Mouse (Mus musculus): ENCODE data around the gene Ubtf.

The Ubtf gene

DNA sequence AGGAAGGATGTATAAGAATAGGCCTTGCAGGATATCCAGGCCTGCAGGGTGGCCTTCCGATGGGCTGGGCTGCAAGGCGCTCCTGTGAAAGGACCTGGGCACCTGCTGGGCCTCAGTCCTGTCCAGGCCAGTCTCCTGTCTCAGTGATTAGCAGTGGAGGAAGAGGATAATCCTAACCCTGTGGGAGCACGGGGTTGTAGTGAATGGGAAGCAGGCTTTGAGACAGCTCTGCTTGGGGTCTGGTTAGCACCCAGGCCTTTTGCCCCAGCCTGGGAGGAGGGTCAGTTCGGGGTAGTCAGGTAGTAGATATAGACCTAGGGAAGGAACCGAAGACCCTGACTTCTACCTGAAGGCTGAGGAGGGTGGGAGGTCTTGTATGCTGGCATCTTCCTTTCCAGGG lies 28.1 kb upstream of the Ubtf start:
- no peak for DNase-seq (ENCODE audit: low read depth, low spot score)

DNA sequence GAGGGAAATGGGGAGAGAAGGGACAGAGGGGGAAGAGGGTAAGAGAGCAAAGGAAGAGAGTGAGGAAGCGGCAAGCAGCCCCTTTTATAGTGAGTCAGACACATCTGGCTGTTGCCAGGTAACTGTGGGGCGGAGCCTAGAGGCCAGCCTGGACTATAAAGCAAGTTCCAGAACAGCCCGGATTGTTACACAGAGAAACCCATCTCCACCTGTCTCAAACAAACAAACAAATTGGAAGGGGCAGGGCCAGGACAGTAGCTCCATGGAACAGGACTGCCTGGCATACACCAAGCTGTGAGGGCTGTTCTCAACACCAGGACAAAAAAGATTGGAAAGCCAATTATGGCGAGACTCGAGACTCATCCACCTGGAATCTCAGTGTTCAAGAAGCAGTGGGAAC lies 27.4 kb upstream of the Ubtf start:
- DNase-seq (ENCODE audit: low read depth, low spot score) = no peak

DNA sequence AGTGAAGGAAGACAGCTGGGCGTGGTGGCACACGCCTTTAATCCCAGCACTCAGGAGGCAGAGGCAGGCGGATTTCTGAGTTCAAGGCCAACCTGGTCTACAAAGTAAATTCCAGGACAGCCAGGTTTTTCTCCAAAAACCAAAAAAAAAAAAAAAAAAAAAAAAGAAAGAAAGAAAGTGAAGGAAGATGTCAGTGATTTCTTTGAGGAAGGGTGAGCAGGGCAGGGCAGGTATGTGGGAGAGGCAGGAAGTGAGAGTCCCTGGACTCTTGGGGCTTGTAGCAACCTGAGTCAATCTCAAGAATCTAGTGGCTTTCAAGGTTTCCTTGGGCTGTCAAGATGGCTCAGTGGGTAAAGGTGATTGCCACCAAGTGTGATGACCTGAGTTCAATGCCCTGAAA lies 24.9 kb upstream of the Ubtf start:
- DNase-seq (ENCODE audit: low read depth, low spot score) = no peak

DNA sequence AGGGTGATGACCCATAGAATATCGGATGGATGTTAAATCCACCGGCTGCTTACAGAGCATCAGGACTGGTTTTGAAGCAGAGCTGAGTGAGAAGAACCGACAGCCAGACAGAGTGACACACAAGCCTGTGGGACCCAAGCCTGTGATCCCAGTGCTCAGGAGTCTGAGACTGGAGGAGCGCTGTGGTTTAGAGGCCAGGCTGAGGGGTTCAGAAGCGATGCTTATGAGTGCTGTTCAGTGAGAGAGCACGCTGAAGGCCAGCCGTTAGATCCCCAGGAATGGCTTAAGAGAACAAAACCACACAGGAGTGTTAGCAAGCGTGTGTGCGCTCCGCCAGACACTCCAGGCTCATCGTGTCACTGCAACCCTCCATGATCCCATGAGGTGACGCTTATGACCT lies 23.2 kb upstream of the Ubtf start:
- DNase-seq (ENCODE audit: low read depth, low spot score) = no peak

DNA sequence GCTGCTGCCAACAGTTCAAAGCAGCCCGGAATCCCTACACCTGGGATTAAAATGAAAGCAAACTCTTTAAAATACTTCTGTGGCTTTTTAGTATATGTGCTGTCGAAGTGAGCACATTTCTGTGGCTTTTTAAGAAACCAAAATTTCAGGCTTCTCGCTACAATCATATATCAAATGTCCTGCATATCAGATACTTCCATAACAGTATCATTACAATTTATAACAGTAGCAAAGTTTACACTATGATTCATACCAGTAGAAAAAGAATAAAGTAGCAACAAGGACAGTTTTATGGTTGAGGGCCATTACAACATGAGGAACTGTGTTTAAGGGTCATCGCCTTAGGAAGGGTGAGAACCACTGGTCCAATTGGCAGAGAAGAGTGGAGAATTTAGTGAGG lies 21.6 kb upstream of the Ubtf start:
- DNase-seq (ENCODE audit: low read depth, low spot score) = no peak

DNA sequence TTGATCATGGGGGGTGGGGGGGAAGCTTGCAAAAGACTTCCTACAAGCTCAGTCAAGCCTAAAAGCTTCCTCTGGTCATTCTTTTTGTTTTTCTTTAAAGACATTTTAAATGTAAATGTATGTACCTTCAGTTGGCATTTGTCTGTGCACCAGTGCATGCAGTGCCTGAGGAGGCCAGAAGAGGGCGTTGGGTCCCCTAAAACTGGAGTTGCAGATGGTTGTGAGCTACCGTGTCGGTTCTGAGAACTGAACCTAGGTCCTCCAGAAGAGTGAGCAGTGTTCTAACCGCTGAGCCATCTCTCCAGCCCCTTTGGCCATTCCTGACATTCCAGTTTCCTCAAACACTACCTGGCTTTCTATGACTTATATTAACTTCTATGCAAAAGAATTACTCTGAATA lies 20.1 kb upstream of the Ubtf start:
- no peak for DNase-seq (ENCODE audit: low read depth, low spot score)

DNA sequence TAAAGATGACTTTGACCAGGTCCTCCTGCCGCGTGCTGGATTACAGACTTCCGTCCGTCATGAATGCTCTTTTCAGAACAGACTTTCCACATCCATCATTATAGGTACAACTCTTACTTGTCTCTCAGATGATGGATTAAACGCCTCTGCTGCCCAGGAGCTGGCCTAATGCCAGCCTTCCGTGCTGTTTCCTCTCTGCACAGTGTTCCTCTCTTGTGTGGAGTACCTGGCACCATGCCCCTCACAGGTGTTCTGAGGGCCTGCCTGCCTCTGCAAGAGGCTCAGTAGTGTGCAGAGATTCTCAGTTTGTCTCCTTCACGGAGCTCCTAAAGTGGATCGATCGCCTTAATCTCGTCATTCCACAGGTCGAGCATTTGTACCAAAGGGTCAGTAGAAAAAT lies 19.7 kb upstream of the Ubtf start:
- no peak for DNase-seq (ENCODE audit: low read depth, low spot score)

DNA sequence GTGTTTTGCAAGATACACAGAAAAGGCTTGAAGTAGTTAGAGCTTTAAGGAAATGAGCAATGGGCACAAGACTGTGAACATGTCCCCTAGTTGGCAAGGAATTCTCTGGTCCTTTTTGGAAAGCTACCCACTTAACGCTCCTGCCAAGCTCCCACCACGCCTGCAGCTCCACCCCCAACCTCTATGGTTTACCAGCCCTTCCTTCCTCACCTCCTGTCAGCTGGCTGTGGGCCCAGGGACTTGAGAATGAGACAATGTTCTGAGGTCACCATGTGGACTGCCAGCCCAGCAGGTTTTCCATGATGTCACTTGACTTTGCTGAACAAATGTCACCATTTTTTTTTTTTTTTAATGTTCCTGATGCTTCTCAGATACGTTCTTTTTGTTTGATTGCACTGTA lies 19.0 kb upstream of the Ubtf start:
- DNase-seq (ENCODE audit: low read depth, low spot score) = no peak

DNA sequence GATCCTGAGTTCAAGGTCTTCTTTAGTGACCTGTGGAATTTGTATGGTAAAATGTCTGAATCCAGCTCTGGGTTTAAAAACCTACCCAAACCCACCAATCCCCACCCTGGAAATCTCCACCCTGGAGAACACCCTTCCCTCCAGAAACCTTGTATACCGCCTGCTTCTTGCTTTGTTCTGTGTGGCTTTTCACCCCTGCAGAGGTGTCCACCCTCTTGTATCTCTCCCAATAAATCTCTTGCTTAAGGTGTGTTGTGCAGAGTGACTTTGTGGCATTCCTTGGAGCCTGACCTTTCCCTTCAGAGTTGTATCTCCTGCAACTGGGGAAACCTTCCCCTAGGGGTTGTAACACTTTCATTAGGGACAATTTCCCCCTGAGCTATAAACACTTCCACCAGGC lies 18.4 kb upstream of the Ubtf start:
- no peak for DNase-seq (ENCODE audit: low read depth, low spot score)

DNA sequence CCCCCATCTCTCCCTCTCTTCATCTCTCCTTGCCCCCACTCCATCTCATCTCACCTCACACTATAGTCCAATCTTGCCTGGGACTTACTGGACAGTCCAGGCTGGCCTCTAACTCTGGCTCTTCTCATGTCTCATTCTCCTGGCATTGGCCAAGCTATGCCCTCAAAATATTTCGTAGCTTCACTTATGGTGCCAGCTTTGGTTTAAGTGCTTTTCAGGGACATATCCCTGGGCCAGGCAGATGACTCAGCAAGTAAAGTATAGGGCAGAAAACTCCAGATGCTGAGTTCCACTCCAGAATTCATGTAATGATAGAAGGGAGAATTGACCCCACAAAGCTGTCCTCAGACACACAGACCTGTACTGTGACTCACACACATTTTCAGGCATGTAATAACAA lies 16.6 kb upstream of the Ubtf start:
- DNase-seq (ENCODE audit: low read depth, low spot score) = no peak

DNA sequence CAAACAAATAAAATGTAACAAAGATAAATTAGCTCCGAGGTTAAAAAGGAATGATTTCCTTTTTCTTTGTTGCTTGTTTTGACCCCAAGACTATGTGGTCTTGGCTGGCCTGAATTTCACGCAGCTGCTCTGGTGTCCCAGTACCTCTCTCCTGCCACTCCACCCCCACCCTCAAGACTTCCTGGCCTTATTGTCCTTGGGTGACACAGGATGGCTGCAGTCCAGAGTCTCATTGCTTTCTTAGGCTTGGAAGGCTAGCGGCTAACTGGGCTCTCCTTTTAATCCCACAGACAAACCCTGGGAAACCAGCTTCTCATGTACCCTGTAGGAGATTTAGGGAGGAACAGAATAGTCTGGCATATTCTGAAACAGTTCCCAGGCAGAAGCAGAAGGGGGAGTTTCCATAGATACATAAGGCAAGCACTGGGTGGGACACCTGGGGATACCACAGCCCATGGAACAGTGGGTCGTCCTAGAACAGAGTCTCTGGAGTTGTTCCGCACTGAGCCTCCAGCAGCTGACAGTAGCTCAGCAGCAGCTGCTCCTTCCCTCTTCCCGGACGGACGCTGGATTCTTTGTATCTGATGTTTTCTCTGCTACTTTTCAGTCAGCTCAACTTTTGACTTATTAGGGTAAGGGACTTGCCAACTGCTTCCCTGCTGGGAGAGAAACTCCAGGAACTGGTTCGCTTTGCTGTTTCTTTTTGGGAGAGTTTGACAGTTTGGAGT lies 15.6 kb upstream of the Ubtf start:
- no peak for DNase-seq (ENCODE audit: low read depth, low spot score)

DNA sequence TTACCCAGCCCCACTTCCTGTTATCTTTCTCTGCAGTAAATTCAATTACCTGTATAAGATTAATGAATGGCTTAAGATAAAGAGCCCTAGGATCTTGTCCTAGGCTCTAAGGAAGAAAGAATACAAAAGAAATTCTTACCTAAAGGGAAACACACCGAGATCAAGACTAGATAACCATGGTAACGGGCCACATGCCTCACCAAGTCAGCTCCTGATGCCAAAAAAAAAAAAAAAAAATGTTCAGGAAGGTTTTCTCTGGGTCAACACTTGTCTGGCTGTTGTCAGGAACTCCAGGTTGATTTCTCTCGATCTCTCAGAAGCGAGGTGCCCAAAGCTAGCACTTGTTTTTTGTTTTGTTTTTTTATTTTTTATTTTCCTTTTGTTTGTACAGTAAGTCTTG lies 14.5 kb upstream of the Ubtf start:
- no peak for DNase-seq (ENCODE audit: low read depth, low spot score)

DNA sequence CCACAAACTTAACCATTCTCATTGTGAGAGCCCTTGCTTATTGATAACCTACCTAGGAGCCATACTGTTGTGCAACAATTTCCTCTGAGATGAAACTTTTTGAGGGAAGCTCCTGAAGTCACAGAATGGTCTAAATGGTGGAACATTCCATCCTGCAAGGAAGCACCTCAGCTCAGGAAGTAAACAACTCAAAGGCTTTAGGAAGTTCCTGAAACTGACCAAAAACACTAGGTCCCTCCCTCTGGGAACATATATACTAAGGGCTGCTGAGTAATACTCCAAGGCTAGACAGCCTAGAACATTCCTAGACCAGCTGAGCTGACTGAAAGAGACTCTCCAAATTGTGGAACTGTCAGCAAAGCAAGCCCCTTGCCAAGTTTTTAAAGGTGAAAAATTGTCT lies 13.5 kb upstream of the Ubtf start:
- DNase-seq (ENCODE audit: low read depth, low spot score) = no peak

DNA sequence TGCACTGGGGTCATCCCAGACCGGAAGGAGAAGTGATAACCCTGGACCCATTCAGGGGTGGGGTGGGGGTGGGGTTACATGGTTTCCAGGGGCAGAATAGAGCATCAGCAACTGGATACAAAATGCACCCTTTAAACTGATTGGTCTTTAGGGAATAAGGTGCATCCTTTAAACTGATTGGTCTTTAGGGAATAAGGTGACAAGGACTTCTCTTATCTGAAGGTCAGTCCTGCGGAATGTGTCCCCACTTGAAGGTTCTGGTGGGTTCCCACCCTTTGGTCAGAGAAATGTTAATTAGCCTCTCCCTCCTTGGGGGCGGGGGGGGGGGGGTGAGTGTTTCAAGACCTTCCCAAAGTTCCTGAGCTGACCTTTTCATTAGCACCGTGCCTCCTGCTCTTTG lies 12.3 kb upstream of the Ubtf start:
- no peak for DNase-seq (ENCODE audit: low read depth, low spot score)

DNA sequence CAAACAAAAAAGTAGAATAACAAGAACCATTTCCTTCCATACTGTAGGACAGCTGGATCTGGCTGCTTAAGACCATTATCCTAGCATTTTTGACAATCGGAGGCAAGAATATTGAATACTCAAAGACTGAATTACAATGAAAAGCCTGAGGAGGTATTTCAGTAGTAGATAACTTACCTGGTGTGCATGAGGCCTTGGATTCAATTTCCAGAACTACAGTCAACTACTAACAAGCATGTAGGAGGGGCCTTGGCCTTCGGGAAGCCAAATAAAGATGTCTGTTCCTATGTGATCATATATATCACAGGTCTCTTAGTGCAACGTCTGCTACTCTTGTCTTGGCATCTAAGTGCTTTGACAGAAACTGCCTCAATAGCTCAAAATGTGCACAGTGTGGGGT lies 10.5 kb upstream of the Ubtf start:
- no peak for DNase-seq (ENCODE audit: low read depth, low spot score)

DNA sequence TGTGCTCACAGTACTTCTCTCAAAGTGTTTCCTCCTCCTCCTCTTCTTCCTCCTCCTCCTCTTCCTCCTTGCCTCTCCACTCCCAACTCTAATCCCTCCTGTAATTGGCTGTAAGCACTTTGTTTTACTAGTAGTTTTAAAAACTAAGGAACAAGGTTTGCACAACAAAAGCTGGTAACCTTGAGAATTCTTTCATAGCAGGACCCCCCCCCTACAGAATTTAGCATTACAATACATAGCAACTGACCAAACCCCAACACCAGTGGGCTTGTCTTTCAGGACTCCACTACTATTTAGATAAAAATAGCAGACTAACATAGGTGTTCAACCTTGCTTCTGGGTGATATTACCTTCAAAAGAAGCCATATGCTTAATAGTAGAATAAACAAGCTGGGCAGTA lies 10.0 kb upstream of the Ubtf start:
- DNase-seq (ENCODE audit: low read depth, low spot score) = no peak

DNA sequence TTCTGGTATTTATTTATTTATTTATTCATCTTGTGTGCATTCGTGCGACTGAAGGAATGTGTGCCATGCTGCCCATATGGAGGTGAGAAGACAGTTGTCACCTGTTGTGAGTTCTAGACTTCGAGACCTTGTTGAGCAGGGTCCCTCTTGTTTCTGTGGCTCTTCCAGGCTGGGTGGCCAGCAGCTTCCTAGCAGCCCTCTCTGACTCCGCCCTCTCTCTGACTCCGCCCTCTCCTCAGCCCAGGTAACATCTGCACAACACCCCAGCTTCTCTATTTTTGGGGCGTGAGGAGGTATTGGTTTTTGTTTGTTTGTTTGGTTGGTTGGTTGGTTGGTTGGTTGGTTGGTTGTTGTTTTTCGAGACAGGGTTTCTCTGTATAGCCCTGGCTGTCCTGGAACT lies 8.3 kb upstream of the Ubtf start:
- no peak for DNase-seq (ENCODE audit: low read depth, low spot score)

DNA sequence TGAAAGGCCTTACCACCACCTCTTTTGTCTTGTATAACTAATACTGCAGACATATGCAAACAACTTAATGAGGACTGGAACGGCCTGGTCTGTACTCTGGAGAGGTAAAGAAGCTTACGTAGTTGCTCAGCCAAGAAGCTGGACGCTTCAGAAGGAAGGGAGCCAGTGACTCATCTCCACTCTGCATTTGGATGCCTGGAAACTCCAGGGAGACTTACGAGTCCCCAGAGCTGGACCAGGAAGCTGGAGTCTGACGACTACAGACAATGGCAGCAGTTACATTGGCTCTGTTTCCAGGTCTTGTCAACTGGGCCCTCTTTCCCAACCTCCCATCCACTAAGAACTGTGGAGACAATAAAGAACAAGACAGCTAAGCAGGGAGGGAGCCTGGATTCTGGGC lies 7.7 kb upstream of the Ubtf start:
- DNase-seq (ENCODE audit: low read depth, low spot score) = no peak

DNA sequence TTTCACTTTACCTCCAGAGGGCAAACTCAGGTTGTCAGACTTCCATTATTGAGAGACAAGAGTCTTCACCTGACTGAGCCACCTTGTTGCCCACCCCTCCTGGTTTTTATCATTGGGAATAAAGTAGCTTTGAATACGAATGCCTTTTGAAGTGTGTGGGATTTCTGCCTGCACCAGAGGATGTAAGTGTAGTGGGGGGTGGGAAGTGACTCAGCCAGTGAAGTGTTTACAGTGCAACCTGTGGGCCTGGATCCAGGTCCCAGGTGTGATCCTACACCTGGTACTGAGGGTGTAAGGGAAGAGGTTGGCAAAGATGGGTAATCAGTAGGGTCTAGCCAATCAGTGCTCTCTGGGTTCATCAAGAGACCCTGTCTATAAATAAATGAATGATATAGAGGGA lies 4.0 kb upstream of the Ubtf start:
- DNase-seq (ENCODE audit: low read depth, low spot score) = no peak

DNA sequence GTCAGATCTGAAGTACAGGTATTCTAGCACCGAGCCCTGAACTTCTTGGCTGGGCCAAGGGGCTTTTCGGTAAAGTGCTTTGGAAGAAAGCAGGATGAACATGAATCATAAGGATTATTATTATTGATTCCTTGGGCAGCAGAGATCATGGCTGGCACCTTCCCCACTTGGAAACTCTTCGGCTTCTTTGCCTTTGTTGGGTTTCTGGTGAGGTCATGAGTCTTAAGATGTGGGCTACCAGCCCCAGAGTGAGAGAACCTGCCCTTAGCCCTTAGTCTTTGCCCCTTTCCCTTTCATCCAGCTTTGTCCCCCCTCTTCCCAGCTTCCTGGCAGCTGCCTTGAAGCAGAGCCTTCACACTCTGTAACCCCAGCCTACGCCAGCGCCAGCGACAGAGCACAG lies 2.4 kb upstream of the Ubtf start:
- DNase-seq (ENCODE audit: low read depth, low spot score) = no peak

DNA sequence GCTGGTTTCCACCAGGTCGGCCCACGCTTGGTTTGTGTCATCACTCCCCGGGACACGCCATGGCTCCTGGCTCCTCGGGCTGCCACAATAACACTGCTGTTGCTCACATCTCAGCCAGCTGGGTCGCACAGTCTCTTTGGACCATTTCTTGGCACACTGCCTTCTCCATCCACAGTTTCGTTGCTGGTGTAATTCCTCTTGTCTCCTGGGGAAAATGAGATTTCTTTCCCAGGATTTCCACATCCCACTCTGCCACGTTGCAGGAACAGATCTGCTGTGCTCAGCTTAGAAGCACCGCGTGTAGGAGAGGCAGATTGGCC lies 1.1 kb upstream of the Ubtf start:
- peak; percentile 42 for DNase-seq (ENCODE audit: low read depth, low spot score)

DNA sequence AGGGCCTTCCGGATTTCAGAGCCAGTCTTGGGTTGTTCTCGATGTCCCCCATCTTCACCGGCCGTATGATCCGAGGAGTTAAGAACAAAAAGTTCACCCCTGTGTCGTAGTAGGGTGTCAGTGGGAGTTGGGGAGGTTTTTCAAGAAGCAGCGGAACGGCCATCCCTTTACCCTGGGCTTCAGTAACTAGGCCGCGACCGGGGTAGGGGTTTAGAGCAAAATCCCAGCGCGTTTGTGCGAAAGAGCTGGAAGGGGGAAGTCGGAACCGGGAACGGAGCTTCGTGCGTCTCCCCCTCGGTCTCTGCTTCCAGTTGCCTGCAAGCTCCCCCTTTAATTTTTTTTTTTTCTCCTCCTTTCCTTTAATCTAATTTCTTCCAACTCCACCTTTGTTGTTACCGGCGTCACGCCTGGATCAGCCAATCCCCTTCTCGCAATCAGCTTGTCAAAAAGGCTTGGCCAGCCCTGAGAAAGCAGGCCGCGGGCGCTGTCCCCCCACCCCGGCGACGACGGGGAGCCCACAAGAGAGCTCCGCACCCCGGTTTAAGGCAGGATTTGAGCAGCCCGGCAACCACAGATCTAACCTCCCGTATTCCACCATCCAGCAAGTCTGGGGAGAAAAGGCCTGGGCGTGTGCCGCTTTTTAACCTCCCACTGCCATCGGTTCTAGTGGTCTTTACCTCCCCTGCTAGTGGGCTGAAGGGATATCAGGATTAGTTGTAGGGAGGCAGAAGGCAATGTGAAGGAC lies 571 bp upstream of the Ubtf start:
- DNase-seq (ENCODE audit: low read depth, low spot score) = peak; percentile 53

DNA sequence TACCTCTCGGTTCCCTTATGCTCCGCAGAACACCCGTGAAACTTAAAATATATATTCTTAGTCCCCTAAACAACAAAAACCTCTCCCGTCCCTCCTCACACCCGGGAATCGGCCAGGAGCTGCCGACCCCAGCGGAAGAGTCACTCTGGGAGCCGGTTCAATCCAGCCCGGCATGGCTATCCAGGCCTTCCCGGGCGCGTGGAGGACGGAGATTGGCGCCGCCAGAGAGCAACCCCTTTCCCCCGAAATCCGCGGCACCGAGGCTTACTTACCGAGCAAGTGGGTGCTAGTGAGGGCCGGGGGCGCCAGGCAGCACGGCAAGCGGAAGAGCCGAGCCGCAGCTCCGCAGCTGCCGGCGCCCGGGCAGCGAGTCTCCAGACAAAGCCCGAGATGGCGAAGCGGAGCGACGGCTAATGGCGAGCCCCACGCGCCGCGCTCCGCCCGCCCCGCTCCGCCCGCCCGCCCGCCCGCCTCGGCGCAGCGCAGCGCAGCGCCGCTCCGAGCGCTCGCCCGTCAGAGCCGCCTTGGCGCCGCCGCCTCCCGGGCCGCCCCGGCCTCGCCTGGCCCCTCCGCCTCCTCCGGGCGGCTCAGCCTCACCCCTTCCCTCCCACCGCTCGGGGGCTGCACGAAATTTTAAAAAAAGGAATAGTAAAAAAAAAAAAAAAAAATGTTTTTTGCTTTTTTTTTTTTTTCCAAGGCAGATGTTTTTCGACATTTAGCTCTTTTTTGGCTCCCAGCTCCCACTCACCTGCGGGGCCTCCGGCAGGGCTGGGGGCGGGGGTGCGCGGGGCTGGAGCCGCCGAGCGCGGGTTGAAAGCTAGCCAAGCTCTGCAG lies 749 bp downstream of the Ubtf start:
- DNase-seq (ENCODE audit: low read depth, low spot score) = peak; percentile 32
